In genomic region chr4:44740471-44740870, GRCm38 (mm10) we compare ENCODE assay signal across 23 mouse cellular contexts. TPM values are rescaled to one million over a fixed set of nuclear protein-coding genes. Genes with fewer than 3 reads are reported as not detected.
"Had no signal": no experiment of that assay in that cellular context is flagged by ENCODE, and none has a peak within 500 bp of the region (broad histone marks: within the 10 kb centered on the region; RNA-seq: fewer than 3 reads in every experiment).

No protein-coding gene starts in this region.

- H3K27ac ChIP-seq: kidney, postnatal 0 days; limb, embryonic 10.5 days; limb, embryonic 13.5 days; liver, embryonic 12.5 days; liver, embryonic 15.5 days; lung, embryonic 15.5 days; midbrain, embryonic 10.5 days; midbrain, embryonic 13.5 days; neural tube, embryonic 13.5 days; stomach, embryonic 15.5 days had no signal

- H3K4me2 ChIP-seq: limb, embryonic 13.5 days; liver, embryonic 12.5 days; liver, embryonic 15.5 days; lung, embryonic 15.5 days; midbrain, embryonic 13.5 days; neural tube, embryonic 13.5 days; stomach, embryonic 15.5 days had no signal

- H3K4me3 ChIP-seq: limb, embryonic 10.5 days; limb, embryonic 13.5 days; liver, embryonic 12.5 days; liver, embryonic 15.5 days; lung, embryonic 15.5 days; megakaryocyte, embryonic 14.5 days; midbrain, embryonic 10.5 days; midbrain, embryonic 13.5 days; myocyte; neural tube, embryonic 13.5 days; stomach, embryonic 15.5 days had no signal

- H3K36me3 ChIP-seq: limb, embryonic 10.5 days; limb, embryonic 13.5 days; liver, embryonic 12.5 days; liver, embryonic 15.5 days; lung, embryonic 15.5 days; midbrain, embryonic 10.5 days; midbrain, embryonic 13.5 days; neural tube, embryonic 13.5 days; stomach, embryonic 15.5 days had no signal

- H3K4me1 ChIP-seq: limb, embryonic 10.5 days; limb, embryonic 13.5 days; liver, embryonic 12.5 days; liver, embryonic 15.5 days; lung, embryonic 15.5 days; megakaryocyte, embryonic 14.5 days; midbrain, embryonic 13.5 days; neural tube, embryonic 13.5 days; stomach, embryonic 15.5 days had no signal

- DNase-seq: layer of hippocampus, adult 9-11 months; liver; lung, adult 18-20 months; lung, postnatal 10 days; lung, postnatal 36 days; retina, postnatal 1 day; right cerebral cortex, postnatal 25 days; spleen, adult 18-20 months; thymus, postnatal 25 days had no signal

- H3K27me3 ChIP-seq: limb, embryonic 13.5 days; liver, embryonic 12.5 days; liver, embryonic 15.5 days; lung, embryonic 15.5 days; neural tube, embryonic 13.5 days; stomach, embryonic 15.5 days had no signal

- ATAC-seq: liver, embryonic 12.5 days; midbrain, embryonic 13.5 days; midbrain, embryonic 16.5 days had no signal

- H3K9ac ChIP-seq: limb, embryonic 13.5 days; liver, embryonic 12.5 days; liver, embryonic 15.5 days; lung, embryonic 15.5 days; midbrain, embryonic 13.5 days; neural tube, embryonic 13.5 days; stomach, embryonic 15.5 days had no signal

- H3K9me3 ChIP-seq: limb, embryonic 10.5 days; liver, embryonic 12.5 days; liver, embryonic 15.5 days; lung, embryonic 15.5 days; megakaryocyte, embryonic 14.5 days; stomach, embryonic 15.5 days had no signal

RNA-seq across cellular contexts. Expression of gene Pax5, which starts 30.2 kb away (rescaled TPM):
- polyA plus RNA-seq: intestine, embryonic 14.5 days; kidney, postnatal 0 days; limb, embryonic 13.5 days; lung, embryonic 15.5 days had no signal
